Mouse (Mus musculus): ENCODE results near the gene Fmnl2. TPM values are rescaled to one million over a fixed set of nuclear protein-coding genes. Genes with fewer than 3 reads are reported as not detected.

The Fmnl2 gene
- polyA plus RNA-seq (2017; shearing (Covaris generic)) = under 1 TPM; 0.11 to 0.30 TPM

DNA sequence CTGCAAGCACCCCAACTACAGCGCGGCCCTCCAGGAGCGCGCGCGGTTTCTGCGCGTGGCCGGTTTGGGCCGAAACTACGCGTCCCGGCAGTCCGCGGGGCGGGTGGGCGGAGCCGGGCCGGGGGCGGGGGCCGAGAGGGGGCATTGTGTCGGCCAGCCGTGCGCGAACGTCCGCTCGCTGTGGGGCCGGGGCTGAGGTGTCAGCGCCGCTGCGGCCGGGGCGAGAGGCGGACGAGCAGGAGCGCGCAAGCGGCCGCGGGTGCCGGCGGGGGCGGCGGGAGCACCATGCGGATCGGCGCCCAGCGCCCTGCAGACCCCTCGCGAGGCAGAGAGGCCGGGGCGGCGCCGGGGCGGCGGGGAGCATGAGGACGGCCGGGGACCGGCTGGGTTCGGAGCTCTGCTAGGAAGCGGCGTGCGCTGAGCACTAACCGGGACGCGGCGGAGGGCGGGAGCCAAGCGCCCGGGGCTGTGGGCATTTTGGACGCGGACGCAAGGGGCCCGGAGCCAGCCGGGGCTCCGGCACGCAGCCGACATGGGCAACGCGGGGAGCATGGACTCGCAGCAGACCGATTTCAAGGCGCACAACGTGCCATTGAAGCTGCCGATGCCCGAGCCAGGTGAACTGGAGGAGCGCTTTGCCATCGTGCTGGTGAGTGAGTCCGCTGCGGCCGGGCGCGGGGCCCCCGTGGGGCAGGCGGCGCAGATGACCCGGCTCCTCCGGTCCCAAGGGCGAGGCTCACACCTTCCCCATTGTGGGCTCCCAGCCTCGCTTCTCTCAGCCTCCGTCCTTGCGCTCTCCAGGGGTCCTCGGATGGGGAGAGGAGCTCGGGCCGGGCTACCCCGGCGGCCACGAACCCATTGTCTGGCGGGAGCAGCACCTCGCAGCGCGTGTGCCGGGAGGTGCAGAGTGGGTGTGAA lies at the start of gene Fmnl2:
Gene Fmnl2 (plus strand): TSS at position 250 of the 918 bp plus-strand sequence.
- ATAC-seq = no peak

DNA sequence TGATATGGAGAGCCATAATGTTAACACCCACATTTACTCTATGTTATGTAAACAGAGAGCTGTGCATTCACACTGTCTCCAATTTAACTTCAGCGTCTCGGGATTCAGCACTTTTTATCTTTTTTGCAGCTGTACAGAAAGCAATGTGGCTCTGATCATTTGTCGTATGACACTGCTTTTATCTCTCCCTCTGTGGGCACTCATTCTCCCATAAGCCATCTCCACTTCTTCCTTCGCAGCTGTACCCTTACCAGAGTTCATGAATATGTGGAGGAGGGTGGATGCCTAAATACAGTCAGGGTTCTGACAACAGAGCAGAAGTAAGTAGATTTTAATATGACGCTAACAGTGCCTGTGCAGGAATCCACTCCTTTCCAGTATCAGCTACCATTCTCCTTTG lies 47.7 kb upstream of the Fmnl2 start:
- no peak for ATAC-seq

DNA sequence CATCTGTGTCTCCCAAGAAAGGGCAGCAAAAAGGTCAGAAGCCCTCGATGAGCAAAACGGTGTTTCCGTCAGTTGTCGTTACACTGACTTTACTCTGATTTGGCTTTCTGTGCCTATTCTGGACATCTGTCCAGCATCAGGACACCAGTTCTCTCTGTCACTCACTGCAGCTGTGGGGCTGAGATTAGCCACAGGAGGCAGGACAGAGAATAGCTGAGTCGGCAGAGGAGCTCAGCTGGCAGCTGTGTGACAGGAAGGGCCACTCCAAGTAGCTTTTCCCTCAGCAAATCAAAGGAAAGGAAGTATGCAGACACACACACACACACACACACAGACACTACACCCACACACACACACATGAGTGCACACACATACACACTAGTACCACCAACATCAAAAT lies 46.0 kb upstream of the Fmnl2 start:
- ATAC-seq = no peak

DNA sequence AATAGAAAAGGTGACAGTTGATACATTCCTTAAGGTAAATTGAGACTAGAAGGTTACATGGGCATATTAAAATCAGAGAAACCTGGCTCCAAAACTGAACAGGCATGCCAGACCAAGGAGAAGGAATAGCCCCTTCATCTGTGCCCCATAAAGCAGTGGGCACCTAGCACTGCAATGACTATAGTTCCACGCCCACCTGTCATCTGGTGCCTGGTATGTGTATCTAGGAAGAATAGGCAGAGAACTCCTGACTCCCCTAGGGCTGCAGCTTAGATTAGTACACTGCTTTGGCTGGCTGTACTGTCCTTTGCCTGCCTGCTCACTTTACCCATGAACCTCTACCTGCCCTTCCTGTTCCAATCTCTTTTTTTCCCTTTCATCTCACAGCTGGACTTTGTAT lies 40.3 kb upstream of the Fmnl2 start:
- no peak for ATAC-seq

DNA sequence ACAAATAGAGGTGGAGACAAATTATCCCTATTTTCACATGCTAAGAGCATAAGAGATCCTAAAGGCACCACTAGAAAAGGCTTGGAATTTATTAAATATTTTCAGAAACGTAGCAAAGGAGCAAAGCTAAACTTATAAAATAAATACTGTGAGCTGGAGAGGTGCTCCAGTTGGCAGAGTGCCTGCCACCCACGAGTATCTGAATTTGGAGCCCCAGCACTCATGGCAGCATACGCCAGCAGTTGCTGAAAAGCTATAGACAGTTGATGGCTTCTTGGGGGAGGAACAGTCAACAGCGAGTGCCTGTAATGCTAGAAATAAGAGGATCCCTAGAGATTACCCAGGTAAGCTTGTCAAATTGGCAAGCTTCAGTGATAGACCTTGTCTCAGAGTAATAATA lies 38.7 kb upstream of the Fmnl2 start:
- ATAC-seq = no peak

DNA sequence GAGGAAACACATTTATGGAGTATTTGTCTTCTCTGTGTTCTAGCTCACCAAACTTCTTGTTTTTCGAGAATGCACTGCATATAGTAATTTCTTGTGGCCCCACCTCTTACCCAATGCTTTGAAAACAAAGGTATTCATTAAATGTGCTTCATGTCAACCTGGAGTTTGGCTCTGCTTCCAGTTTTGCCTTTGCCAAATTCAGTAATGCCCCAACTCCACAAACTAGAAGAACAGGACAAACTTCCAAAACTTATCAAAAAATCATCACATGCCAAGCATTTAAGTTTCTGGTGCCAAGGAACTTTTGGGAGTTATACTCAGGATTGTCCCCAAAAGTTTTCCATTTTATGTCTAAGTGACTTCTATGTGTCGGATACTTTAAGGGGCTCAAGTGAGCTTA lies 35.4 kb upstream of the Fmnl2 start:
- ATAC-seq = no peak

DNA sequence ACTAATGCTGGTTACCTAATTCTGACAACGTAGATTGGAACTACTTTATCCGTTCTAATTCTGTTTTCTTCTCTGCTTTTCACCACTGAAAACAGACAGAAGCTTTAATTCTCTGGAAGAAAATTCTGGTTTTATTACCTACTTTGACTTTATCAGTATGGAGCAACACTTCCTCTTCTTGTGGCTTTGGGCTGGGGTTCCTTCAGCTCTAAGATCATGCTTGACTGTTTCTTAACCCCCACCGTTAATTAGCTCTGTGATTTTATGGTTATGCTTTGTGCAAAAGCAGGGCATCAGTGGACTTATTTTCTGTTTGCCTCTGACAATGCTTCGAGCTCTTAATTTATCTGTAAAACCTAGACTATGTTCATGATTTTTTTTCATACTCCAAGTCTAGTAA lies 29.6 kb upstream of the Fmnl2 start:
- ATAC-seq = no peak

DNA sequence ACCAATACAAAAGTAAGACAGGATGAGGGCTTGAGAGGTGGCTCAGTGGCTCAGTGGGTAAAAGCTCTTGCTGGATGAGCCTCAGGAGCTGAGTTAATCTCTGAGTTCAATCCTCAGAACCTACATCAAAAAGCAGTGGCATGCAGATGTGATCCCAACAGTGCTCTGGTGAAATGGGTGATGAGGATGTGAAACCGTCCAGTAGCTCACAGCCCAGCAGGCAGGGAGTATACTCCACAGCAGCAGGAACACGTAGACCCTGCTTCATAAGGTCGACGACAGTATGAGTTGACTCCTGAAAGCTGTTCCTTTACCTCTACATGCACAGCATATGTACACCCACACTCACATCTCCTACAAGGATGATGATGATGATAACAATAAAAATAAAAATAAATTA lies 27.1 kb upstream of the Fmnl2 start:
- ATAC-seq = no peak

DNA sequence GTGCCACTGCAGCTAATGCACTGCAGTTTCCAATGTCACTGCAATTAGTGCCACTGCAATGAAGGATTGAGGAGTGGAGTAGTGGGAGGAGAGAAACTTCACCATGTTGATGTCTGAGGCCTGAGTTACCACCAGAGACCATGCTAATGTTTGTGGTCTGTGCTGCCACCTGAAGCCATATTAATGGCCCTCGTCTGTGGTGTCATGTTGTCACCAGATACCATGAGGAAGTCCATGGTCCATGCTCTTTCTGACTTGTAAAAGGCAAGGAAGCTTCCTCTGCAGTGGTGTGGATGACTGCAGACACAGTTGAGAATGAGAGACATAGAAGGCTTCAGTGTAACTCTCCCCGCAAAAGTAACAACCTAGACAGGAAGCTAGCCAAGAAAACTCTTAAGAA lies 26.1 kb upstream of the Fmnl2 start:
- ATAC-seq = no peak

DNA sequence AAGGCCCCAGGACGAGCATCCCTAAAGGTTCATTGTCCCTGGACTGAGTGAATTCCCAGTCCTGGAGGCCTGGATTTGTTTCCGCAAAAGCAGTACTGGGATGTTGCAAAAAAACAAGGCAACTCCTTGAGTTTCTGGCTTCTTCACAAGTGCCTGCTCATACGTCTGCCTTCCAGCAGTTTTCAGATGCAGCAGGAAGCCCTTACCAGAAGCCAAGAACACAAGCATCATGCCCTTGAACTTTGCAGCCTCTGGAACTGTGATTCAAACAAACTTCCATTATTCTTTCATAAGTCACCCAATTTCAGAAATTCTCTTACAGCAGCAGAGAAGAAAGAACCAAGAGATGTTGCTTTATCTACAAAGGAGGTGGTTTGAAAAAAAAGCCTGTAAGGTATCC lies 21.9 kb upstream of the Fmnl2 start:
- ATAC-seq = no peak

DNA sequence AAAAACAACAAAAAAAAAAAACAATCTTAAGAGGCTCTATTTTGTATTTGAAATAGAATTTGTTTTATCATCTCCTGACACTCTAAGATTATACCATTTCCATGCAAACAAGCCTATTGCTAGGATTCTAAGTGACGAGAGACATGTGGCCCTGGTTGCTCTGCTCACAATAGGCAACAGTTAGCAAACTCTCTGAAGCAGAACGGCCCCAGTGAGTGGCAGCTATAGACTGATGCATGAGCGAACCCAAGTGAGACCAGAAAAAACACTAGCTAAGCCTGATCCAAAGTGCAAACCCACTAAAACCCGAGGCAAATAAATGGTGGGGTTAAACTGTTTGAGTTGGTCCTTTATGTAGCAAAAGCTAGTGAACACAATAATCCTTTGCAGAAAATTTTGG lies 18.6 kb upstream of the Fmnl2 start:
- no peak for ATAC-seq

DNA sequence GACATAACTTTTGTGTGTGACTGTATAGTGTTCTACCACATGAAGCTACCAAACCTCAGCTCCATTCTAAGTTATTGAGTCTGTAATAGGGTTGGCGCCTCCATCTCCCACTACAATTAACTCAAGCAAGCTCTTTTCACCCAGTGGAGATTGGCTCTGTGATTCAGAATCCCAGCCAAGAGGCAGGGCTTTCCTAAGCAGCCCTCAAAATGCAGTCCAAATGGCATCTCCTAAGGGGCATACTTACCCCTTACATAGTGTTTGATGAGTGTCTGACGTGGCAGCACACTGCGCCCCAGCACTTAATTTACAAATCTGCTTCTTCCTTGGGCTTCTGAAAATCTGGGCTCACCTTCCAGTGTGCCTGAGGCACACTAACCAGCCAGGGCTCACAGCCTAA lies 17.8 kb upstream of the Fmnl2 start:
- no peak for ATAC-seq

DNA sequence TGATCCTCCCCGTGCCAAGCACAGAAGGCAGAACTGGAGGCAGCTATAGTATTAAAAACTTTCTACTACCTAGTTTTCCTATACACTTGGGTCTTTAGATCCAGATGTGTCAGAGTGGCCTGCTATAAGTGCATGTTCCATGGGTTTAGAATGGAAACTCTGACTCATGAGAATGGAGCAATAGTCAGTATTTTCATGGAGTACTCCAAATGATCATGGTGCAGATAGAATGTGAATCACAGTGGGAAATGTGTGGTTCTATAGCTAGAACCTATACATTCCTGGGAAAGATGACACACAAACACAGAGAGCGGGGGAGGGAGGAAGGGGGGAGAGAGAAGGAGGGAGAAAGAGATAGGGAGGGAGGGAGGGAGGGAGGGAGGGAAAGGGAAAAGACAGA lies 13.8 kb upstream of the Fmnl2 start:
- no peak for ATAC-seq

DNA sequence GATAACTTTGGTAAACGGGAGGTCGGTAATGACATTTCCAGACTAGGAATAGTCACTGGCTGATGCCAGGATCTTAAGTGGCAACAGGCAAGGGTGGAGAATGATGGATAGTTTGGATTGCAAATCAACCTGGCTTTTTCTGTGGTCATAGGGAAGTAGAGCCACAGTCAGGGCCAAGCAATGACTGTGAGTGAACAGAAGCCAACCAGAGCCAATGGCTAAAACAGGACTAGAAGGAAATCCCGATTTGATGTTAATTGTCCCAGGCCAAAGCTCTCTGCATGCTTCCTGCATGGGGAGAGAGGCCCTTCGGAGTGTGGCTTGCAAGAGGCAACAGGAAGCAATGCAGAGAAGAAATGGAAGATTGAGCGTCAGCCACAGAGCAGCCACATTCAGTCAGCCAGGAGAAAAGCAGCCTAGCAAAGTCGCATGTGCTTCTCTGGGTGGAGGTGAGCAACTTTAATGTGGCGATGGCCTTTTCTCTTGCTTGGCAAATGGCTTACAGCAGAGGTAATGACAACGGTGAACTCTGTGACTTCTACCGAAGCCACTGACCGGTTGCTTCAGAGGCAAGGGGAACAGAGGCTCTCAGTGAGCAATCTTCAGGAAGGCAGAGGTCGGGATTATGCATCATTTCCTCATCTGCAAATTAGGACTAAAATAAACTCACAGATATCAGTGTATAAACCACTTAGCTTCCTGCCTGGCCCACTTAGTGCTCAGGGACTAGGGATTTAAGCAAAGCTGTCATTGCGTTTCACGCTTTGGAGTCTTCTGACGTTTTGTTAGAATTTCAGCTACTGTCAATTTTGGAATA lies 12.5 kb upstream of the Fmnl2 start:
- ATAC-seq = no peak

DNA sequence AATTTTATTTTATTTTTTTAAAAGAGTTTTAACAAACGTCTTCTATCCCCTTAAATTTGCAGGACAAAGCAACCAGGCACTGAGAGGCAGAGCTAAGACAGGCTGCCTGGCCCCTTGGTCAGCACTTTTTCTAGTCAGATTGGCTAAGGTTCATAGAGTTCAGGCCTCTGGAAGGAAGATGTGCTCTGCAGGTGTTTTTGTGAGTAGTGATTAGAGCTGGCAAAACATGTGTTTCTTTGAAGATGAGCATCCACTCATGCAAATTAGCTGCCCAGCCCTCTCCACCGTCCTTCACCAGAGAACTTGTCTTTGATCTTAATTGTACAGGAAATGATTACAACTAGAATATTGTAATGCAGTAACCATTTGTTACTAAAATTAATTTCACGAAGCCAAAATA lies 11.2 kb upstream of the Fmnl2 start:
- no peak for ATAC-seq

DNA sequence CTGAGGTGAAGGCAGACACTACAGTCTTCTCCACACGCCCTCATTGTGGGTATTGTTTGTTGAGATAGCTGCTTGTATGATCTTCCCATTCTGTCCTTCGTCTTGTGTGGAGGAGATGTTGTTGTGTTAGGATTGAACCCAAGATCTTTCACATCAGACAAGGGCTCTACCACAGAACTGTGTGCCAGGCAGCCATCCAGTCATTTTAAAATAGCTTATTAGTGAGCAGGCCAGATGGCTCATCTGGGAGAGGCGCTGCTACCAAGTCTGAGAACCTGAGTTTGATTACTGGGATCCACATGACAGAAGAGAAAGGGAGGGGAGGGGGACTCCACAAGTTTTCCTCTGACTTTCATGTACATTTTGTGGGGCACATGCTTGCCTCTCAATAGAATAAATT lies 8.6 kb upstream of the Fmnl2 start:
- no peak for ATAC-seq

DNA sequence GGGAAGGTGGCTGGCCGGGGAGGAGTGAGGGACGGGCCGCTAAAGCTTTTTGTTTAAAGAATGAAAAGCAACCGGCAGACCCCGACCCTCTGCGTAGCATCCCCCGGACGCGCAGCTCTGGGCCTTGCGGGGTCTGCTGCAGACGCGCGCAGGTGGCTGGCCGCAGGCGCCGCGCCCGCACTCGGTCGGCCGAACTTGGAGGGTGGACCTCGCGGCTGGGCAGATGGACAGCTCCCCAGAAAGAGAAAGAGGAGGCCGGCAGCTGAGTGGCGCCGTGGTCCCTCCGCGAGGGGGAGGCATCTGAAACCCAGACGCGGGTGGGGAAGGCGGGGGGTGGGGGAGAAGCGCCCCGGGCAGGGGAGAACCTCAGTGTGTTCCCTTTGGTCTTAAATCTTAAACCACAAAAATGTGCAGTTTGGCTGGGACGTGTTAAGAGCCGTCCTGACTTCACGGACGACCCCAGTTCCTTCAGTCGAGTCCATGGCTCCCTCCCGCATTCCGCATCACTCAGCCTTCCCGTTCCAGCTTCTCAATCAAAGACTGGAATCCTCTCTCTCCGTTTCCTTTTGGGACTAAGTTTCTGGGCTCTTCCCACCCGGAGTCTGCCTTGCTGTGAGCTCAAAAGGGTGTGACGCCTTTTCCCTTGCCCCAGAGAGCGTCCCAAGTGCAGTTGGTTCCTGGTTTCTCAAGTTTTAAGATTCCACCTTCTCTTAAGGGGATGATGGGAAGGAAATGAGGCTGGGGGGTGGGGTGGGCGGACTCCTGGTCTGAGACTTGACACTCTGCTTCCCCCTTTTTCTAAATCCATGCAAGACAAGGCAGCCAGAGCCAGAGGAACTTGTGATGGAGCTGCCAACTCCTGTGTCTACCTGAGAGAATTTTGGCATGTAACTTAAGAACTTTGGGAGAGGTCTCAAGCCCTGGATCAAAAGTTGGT lies 1.1 kb downstream of the Fmnl2 start:
- ATAC-seq = no peak

DNA sequence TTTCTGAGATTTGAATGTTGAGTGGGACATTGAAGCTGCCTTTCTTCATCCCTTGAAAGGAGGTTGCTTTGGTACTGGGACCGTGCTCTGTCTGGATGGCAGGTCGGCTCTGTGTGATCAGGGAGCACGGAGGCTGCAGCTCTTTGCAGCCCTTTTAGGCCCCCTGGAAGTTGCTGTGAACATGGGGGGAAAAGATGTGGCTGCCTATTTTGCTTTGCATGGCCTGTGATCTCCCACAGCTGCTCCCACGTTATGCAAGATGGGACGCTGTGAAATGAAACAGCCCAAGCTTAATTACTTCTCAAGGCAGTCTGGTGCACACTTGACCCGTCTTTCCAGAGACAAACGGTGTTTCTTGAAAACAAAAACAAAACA lies 1.8 kb downstream of the Fmnl2 start:
- ATAC-seq = no peak

DNA sequence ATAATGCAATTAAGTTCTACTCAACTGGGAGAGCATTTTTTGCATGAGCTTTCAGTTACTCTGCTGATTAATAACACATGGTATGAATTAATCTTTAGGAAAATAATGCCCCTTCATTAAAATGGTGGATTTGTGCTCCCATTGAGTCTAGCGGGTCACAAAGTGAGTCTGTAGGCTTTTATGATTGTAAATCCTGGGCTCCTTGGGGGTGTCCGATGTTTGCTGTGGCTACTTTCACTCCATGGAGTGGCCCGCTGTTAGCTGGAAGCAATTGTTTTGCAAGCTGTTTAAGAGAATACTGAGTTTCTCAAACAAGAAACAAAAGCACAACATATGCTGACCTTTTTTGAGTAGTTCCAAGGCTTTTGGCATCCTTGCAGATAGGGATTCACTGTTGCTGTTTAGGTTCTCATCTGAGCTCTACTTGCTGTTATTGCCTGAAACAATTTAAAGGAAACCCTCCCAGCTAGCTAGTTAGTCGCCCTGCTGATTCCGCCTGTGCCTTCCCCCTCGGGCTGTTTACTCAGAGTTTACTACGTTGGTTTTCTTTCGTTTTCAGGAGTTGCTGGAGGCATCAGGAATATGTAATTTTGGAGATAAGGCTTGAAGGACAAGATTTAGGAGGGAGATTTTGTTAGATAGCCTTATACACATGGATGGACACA lies 2.6 kb downstream of the Fmnl2 start:
- ATAC-seq = no peak

DNA sequence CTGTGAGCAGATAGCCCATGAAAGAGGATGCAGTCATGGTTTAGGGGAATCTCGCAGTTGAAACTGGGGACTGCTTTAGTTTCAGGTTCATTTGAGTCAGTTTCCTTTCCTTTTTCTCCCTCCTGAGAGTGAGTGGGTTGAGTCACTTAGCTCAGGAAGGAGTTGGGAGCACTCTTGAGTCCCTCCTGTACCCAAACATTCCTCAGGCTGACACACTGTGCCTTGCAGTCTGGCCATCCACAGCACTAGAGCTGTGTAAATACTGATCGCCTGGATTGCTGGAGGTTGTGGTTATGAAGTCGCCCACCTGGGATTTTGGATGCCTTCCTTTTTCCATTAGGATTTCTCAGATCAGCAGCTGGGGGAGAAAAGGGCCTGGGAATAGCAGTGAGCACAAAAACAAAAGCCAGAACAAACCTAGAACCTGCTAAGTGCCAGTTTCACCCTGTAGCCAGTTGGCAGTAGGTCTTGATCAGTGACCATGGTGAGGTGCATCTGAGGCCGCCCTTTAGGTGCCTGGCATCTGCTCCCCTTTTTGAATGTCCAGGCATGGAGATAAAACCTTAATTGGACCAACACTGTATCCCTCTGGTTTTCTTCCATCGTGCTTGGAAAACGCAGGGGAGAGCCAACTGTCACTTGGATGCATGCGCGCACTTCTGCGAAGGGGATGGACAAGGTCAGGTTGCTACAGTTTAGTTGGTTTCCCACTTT lies 4.5 kb downstream of the Fmnl2 start:
- no peak for ATAC-seq

DNA sequence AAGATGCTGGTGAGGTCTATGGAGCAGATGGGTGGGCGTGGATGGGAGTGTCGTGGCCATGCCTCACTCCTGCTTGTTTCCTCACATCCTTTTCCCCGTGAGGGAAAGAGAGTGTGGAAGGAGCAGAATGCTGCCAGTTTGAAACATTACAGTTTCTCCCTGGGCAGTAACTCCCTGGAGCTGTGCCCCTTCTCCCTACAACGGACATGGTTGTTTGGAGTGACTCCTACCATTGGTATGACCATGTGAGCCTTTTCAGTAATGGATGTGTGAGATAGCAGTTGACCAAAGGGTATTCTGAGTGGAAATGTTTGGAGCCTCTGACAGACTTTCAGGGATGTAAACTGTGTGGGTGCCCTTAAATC lies 5.1 kb downstream of the Fmnl2 start:
- ATAC-seq = no peak

DNA sequence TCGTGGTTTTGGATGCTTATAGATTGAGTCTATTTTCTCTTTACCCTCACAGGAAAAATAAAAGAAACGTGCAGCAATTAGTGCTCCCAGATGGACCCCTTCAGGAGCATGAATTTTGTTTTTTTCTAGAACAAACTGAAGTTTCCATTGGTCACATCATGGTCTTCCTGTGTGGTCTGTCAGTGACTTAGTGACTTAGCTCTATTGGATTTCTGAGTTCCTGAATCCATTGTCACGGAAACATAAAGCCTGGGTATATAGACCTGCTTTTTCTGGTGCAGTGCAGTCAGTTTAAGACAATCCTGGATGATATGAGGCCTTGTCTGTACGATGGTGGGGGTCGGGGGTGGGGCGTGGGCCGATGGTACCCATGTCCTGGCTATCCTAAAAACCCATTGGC lies 7.0 kb downstream of the Fmnl2 start:
- no peak for ATAC-seq
